Mouse (Mus musculus): Measurements from ENCODE around the gene Gm20388.

DNA sequence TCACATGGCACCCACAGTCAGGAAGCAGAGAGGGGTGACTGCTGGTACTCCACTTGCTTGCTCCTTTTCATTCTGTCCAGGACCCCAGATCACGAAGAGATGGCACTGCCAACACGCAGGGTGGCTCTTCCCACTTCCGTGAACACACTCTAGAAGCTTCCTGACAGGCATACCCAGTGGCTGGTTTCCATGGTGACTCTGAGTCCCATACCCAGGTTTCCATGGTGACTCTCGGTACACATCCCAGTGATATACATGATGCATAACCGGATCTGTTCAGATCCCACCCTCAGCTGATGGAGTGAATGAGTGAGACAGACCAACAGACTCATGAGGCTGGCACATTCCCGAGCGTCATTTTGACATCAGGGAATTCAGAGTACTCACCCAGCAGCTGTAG, 1148.5 kb downstream of the Gm20388 start:
- TF ChIP-seq TAL1 (IDR thresholded peaks at IDR 0.05; ENCODE audit: low read length) (no peak), GATA1 (IDR thresholded peaks at IDR 0.05; ENCODE audit: low read length) (no peak)

Measured in erythroblast, embryonic 14.5 days (primary cell).